Mouse (Mus musculus): ENCODE results near the gene Azin2.

DNA sequence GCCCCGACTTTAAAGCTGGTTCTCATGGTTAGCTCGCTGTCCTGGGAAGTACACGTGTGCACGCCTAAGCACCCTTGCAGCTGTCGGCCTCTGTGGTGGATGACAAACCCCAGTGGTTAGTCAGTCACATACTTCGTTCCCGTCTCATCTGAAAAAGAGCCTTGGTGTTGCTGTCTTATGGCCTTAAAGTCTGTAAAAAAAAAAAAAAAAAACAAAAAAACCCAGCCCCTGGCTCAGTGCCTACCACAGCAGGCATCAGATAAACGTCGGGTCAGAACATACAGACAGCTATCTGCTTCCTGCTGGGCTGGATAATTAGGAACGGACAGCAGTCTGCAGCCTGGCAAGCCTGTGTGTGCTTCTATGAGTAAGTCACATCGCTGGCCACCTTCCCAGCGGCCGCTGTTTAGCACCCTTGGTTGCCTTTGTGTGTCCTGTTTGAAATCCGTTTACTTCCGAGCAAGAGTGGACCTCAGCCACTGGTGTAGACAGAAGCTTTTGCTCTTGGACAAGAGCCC lies 49.4 kb upstream of the Azin2 start:
- TF ChIP-seq POLR2A (IDR thresholded peaks at IDR 0.05; ENCODE audit: low read depth, low read length) (no peak), CTCF (IDR thresholded peaks at IDR 0.05; ENCODE audit: extremely low read depth, insufficient read depth, insufficient read length, insufficient replicate concordance) (no peak)
